Mouse (Mus musculus) gastrocnemius, postnatal 4 days (tissue): ENCODE results near the gene Nfatc2. TPM values are rescaled to one million over a fixed set of nuclear protein-coding genes. Genes with fewer than 3 reads are reported as not detected.

Source experiments
- DNase-seq, 2 experiments: peaks; one replicate each; pipeline ENCODE4 v3.0.0; 2021 to 2022; ENCODE audit warnings: low spot score in 2 of 2, mixed read lengths in 2 of 2
- total RNA-seq, 2 experiments: library from RNA; stranded (reverse); gene quantifications; 2 replicates each; pipeline ENCODE4 v1.2.3; 2021

Gene Nfatc2
- total RNA-seq, 2 experiments from 2014 or later: 23.5 to 24.7 TPM

GRCm38 (mm10) chr2:168610941-168611340, 9.5 kb upstream of the Nfatc2 start:
- DNase-seq: no peak

- DNase-seq: no peak
These were observed 8.3 kb upstream of the Nfatc2 start for GRCm38 (mm10) chr2:168609653-168610248.

- DNase-seq: peak in 1 of 2 experiments; percentile 55
These were observed 6.7 kb upstream of the Nfatc2 start for GRCm38 (mm10) chr2:168608125-168608564.

GRCm38 (mm10) chr2:168604655-168605070, 3.2 kb upstream of the Nfatc2 start:
- DNase-seq: peak in 1 of 2 experiments; percentile 71

GRCm38 (mm10) chr2:168602387-168602741, 907 bp upstream of the Nfatc2 start:
- no peak for DNase-seq

- DNase-seq: no peak
These were observed 537 bp downstream of the Nfatc2 start for GRCm38 (mm10) chr2:168600750-168601490.

- no peak for DNase-seq
These were observed 5.8 kb downstream of the Nfatc2 start for GRCm38 (mm10) chr2:168595693-168596092.

GRCm38 (mm10) chr2:168593676-168594075, 7.8 kb downstream of the Nfatc2 start:
- DNase-seq: no peak

- DNase-seq: no peak
These were observed 8.5 kb downstream of the Nfatc2 start for GRCm38 (mm10) chr2:168593004-168593403.

GRCm38 (mm10) chr2:168591076-168591475, 10.4 kb downstream of the Nfatc2 start:
- DNase-seq: no peak

GRCm38 (mm10) chr2:168590556-168590955, 10.9 kb downstream of the Nfatc2 start:
- no peak for DNase-seq

- peak in 1 of 2 experiments; percentile 52 for DNase-seq
These were observed 11.3 kb downstream of the Nfatc2 start for GRCm38 (mm10) chr2:168590168-168590551.

GRCm38 (mm10) chr2:168589368-168590167, 11.9 kb downstream of the Nfatc2 start:
- no peak for DNase-seq

GRCm38 (mm10) chr2:168588591-168589367, 12.7 kb downstream of the Nfatc2 start:
- DNase-seq: no peak

GRCm38 (mm10) chr2:168587159-168587558, 14.3 kb downstream of the Nfatc2 start:
- no peak for DNase-seq

- DNase-seq: no peak
These were observed 14.9 kb downstream of the Nfatc2 start for GRCm38 (mm10) chr2:168586512-168586911.

- no peak for DNase-seq
These were observed 16.6 kb downstream of the Nfatc2 start for GRCm38 (mm10) chr2:168584857-168585256.

- DNase-seq: no peak
These were observed 17.0 kb downstream of the Nfatc2 start for GRCm38 (mm10) chr2:168584408-168584807.

GRCm38 (mm10) chr2:168583084-168583483, 18.4 kb downstream of the Nfatc2 start:
- no peak for DNase-seq

GRCm38 (mm10) chr2:168581207-168581854, 20.1 kb downstream of the Nfatc2 start:
- DNase-seq: no peak
